Mouse (Mus musculus) c-Kit-positive CD71-positive TER-119-positive erythroid progenitor cells, embryonic 14.5 days (primary cell): ENCODE results near the gene Ccdc3.

Experiments
- DNase-seq: peaks from one replicate; pipeline ENCODE4 v3.0.0-alpha.2; 2013; ENCODE audit warnings: low spot score

Gene Ccdc3

DNA sequence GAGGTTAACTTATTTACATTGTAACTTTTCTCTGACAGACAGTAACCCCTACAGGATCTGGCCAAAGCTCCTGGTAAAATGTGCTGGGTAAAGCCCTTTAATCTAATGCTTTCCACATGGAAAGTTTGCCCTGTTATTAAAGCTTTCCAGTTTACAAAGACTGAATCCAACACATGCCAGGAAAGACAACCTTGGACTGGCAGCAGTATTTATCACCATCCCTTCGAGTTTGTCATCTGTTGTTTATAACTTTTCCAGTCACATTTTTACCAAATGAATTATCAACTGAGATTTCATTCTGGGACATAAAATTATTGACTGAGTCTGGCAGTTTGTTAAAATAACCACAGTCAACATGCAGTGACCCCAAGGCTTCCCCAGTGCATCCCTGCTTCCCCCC is 77.0 kb downstream of the Ccdc3 start:
- DNase-seq = no peak

DNA sequence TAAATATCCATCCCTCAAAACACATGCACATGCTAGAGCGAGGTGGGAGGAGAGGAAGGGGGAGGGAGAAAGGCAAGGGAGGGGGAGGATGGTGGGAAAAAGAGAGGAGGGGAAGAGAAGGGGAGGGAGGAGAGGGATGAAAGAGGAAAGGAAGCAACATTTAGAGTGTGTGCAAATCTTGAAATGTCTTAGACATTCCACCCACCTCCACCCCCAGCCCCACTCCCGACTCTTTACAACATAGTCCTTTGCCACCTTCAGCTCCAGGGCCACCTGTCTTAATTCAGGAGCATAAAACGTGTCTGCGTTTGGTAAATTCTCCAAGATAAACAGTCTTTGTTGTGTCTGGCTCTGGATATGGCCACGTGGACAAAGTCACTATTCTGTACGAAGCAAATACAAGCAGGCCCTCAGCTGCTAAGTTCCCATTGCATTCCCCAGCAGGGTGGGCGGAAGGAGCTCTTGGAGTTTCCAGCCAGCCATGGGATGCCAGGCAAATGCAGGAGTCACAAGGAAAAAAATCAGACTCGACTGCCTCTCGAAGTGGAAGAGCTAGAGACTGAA is 77.8 kb downstream of the Ccdc3 start:
- DNase-seq = no peak

DNA sequence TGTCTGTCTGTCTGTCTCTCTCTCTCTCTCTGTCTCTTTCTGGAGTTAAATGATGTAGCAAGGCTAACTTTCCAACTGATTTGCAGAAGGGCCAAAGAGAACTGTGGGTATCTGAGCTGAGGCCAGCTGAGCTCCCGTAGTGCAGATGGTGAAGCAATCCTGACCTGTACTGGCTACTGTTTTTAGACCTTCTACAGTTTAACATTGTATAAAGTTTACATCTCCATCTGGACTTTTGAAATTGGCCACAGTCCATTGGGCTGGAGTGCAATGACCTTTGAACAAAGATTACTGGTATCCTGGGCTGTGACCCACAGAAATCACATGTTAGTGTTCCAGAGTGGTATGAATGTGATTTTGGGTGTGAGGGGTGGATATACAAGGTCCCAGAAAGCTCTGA is 81.6 kb downstream of the Ccdc3 start:
- no peak for DNase-seq

DNA sequence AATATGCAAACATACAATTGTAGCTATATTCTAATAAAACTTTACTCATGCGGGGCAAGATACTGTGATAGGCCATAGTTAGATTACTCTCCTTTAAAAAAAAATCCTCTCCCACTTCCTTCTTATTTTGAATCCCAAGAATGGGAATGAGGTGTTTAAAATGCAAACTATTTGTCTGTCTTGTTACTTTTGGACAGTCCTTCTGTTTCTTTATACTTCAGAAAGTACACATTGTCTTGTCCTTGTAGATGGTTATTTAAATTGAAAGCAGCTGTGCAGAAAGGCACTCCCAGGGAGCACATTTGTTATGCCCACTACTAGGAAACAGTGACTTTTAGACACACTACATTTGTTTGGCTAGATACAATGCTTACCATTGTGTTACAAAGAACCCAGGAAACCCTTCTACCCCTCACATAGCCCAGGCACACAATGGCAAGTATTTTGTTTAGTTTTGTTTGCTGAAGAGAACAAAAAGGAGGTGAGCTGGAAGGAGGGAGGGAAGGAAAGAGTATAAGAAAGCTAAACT is 82.3 kb downstream of the Ccdc3 start:
- DNase-seq = no peak

DNA sequence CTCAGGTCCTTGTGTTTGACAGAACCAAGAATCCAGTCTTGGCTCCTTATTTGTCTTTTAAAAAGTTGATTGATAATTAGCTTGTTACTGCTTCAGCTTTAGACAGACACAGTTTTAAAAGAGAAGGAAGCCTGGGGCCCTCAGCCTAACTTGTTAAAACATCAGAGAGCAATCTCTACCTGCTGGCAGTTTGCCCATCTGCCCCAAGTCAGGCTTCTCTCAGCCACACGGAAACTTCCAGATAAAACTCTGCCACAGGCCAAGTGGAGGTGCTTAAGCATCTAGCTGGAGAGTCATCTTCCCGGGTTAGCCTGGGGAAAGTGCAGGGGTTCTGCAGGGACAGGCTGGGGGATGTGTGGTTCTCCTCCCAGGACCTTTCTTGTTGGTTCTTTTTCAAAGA is 85.0 kb downstream of the Ccdc3 start:
- no peak for DNase-seq

DNA sequence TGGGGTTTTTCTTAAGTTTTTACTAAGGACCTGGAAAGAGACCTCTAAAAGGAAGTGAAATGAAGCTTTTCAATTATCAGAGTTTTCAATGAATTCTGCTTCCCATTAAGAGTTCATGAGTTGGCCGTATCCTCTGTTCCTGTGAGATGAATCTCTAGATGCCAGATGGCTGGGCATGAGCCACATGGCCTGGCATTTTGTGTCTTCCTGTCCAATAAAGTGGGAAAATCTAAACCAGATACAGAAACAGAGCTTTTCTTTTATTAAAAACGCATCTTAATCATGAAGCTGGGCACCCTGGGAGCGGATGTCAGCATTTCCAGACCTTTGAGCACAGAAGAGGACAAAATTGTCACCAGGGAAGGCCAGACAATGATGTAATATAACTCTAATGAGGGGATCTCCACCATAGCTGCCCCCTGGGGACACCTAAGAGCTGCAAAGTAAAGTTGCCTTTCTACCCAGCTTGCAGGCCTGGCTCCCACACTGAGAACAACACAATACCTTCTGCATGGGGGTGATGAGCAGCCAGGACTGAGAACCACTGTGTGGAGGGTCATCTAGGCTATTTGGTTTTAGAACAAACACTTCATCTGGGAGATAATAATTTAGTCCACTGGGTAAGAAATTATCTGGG is 99.4 kb downstream of the Ccdc3 start:
- DNase-seq = no peak

DNA sequence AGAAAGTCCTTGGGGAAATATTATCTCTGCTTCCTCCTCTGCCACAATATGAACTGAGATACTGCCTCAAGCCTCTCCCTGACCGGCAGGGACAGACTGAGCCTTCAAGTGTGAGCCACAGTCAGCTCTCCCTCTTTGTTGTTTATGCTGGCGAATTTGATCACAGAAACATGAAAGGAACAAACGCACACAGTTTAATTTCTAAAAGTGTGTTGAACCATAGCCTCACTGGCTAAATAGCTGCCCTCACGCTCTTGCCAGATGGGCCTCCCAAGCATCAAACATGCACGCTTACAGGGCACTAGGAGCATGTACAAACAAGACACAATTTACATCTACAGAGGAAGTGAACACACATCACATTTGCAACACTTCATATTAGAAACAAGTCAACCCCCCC is 100.3 kb downstream of the Ccdc3 start:
- DNase-seq = no peak

DNA sequence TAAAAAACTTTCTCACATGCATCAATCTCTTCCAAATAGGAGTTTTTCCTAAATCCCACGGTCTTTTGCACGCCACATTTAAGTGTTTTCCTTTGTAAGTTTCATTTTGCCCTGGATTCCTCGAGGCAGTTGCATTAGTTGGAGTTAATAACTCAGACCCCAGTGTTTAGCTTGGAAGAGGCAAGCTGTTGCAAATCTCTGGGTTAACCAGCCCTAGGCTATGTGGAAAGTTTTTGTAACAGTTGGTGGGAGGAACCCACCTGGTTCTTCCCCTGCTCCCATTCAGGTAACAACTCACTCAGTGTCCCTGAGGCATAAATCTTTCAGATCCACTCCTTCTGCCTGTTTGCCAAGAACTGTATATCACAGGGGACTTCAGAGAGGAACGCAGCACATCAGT is 101.9 kb downstream of the Ccdc3 start:
- DNase-seq = no peak

DNA sequence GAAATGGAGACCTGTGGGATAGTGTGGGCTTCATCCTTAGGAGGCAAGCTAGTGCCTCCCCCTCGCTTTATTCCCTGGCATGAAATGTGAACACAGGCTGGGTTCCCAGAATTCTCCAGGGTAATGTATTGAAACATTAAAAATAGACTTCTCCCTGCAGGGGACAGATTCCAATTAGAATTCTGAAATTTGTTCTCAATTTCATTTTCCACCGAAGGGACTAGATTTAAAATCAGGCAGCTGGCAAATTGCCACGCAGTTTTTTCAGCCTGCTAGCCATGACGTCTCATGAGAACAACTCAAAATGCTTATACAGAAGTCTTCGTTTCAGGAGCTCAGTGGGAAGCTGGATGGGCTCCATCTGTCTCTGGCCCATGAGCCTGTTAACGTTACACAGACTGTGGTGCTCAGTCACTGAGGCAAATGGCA is 103.9 kb downstream of the Ccdc3 start:
- no peak for DNase-seq

DNA sequence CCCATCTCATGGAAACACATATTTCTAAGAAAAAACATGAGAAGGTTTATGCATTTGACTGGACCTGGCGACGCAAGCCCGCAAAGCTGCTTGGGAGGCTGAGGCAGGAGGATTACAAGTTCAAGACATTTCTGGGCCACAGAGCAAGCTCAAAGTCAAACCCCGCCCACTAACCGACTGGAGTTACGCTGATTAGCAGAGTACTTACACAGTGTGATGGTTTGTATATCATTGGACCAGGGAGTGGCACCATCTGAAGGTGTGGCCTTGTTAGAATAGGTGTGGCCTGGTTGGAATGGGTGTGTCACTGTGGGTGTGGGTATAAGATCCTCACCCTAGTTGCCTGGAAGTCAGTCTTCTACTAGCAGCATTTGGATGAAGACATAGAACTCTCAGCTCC is 111.6 kb downstream of the Ccdc3 start:
- DNase-seq = peak; percentile 4

DNA sequence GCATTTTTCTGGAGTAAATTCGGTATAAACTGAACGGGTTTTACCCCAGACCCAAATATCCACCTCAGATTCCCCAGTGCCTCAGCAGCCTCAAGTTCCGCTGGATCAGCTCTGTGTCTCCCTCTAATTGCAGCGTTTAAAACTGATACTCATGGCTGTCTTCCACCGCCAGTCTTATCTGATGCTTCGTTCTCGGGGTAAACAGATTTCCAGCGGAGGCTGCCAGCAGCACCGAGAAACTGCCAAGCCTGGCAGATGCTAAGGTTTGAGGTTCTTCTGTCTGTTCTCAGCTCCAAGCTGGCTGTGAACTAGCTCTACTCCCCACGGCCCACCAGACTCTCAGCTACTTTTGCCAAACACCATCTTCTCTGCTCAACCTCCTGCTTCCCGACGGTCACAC is 112.4 kb downstream of the Ccdc3 start:
- DNase-seq = no peak

DNA sequence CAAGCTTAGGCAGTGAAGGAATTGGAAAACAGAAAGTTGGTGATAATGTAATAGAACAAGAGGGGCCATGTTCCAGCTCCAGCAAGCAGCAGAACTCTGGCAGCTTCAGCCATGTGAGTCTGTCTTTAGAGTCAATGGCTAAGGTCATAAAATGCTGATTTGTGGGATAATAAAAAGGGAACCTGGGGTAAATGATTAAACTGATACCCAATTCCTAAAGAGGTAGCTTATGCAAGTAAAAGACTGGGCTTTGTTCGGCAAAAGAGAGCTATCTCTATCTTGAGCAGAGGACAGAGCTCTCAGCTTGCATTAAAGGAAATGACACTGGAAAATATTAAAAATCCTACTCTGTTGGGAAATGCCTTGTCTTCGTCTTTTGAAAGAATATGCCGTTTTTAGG is 120.7 kb downstream of the Ccdc3 start:
- DNase-seq = no peak

DNA sequence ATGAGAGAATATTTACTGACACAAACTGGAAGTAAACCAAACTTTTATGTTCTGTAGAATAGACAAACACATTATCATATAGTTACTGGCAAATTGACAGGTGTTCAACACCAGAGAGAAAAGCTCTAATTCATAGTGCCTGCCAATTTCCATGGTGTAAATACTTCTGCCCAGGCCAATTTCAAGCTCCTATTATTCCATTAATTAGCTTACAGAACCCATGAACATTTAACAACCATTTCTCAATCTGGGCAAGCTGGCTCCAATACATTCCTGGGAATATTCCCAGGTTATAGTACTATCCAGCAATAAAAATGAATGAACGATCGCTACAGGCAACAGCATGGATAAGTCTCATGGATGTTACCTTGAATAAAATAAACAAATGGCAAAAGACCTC is 124.7 kb downstream of the Ccdc3 start:
- DNase-seq = no peak

DNA sequence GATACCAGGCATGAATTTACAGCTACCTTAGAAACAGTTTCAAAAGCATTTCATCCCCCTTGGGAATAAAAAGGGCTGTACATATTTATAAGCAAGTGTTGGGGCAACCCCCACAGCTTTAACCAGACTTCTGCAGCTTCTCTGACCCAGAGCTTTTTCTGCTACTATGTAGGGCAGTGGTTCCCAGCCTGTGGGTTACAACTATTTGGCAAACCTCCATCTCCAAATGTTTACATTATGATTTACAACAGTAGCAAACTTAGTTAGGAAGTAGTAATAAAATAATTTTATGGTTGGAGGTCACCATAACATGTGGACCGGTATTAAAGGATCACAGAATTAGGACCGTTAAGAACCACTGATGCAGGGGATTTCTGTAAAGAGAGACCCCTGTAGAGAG is 130.4 kb downstream of the Ccdc3 start:
- DNase-seq = no peak
